Mouse (Mus musculus): ENCODE measurements around the gene Gorab. TPM values are rescaled to one million over a fixed set of nuclear protein-coding genes. Genes with fewer than 3 reads are reported as not detected.
A peak's percentile ranks its signal among the peaks of the same experiment; 100 is the strongest.

The Gorab gene
- total RNA-seq (2014; fragmentation: Nextera tagmentation): 6.7 and 11.3 TPM in 2 replicates
- total RNA-seq (2017): 7.9 and 8.7 TPM in 2 replicates

- ATAC-seq (replicated peaks; ENCODE audit: poor library complexity, severe bottlenecking): peak; percentile 99
Measured at GRCm38 (mm10) chr1:163403498-163404126, at the start of gene Gorab. Gorab (minus strand) TSS chr1:163403669.

GRCm38 (mm10) chr1:163443832-163444231 lies 40.4 kb upstream of the Gorab start:
- ATAC-seq (replicated peaks; ENCODE audit: poor library complexity, severe bottlenecking): peak; percentile 98

GRCm38 (mm10) chr1:163439002-163439401 lies 35.5 kb upstream of the Gorab start:
- ATAC-seq (replicated peaks; ENCODE audit: poor library complexity, severe bottlenecking): no peak

GRCm38 (mm10) chr1:163423467-163424014 lies 20.1 kb upstream of the Gorab start:
- no peak for ATAC-seq (replicated peaks; ENCODE audit: poor library complexity, severe bottlenecking)

- ATAC-seq (replicated peaks; ENCODE audit: poor library complexity, severe bottlenecking): no peak
Measured at GRCm38 (mm10) chr1:163417191-163417590, 13.7 kb upstream of the Gorab start.

- no peak for ATAC-seq (replicated peaks; ENCODE audit: poor library complexity, severe bottlenecking)
Measured at GRCm38 (mm10) chr1:163414200-163414599, 10.7 kb upstream of the Gorab start.

- no peak for ATAC-seq (replicated peaks; ENCODE audit: poor library complexity, severe bottlenecking)
Measured at GRCm38 (mm10) chr1:163406203-163406602, 2.7 kb upstream of the Gorab start.

GRCm38 (mm10) chr1:163391321-163391720 lies 12.1 kb downstream of the Gorab start:
- ATAC-seq (replicated peaks; ENCODE audit: poor library complexity, severe bottlenecking): no peak

- ATAC-seq (replicated peaks; ENCODE audit: poor library complexity, severe bottlenecking): no peak
Measured at GRCm38 (mm10) chr1:163390044-163390443, 13.4 kb downstream of the Gorab start.

- no peak for ATAC-seq (replicated peaks; ENCODE audit: poor library complexity, severe bottlenecking)
Measured at GRCm38 (mm10) chr1:163386196-163386595, 17.3 kb downstream of the Gorab start.

GRCm38 (mm10) chr1:163383442-163384027 lies 19.9 kb downstream of the Gorab start:
- peak; percentile 70 for ATAC-seq (replicated peaks; ENCODE audit: poor library complexity, severe bottlenecking)

- ATAC-seq (replicated peaks; ENCODE audit: poor library complexity, severe bottlenecking): peak; percentile 73
Measured at GRCm38 (mm10) chr1:163382048-163382719, 21.3 kb downstream of the Gorab start.

- ATAC-seq (replicated peaks; ENCODE audit: poor library complexity, severe bottlenecking): no peak
Measured at GRCm38 (mm10) chr1:163380591-163380990, 22.9 kb downstream of the Gorab start.

- ATAC-seq (replicated peaks; ENCODE audit: poor library complexity, severe bottlenecking): no peak
Measured at GRCm38 (mm10) chr1:163380072-163380471, 23.4 kb downstream of the Gorab start.

GRCm38 (mm10) chr1:163377924-163378323 lies 25.5 kb downstream of the Gorab start:
- no peak for ATAC-seq (replicated peaks; ENCODE audit: poor library complexity, severe bottlenecking)

GRCm38 (mm10) chr1:163376818-163377581 lies 26.5 kb downstream of the Gorab start:
- ATAC-seq (replicated peaks; ENCODE audit: poor library complexity, severe bottlenecking): no peak

- ATAC-seq (replicated peaks; ENCODE audit: poor library complexity, severe bottlenecking): no peak
Measured at GRCm38 (mm10) chr1:163374455-163374854, 29.0 kb downstream of the Gorab start.

- ATAC-seq (replicated peaks; ENCODE audit: poor library complexity, severe bottlenecking): no peak
Measured at GRCm38 (mm10) chr1:163362202-163362601, 41.3 kb downstream of the Gorab start.

GRCm38 (mm10) chr1:163361376-163361775 lies 42.1 kb downstream of the Gorab start:
- ATAC-seq (replicated peaks; ENCODE audit: poor library complexity, severe bottlenecking): no peak

- ATAC-seq (replicated peaks; ENCODE audit: poor library complexity, severe bottlenecking): no peak
Measured at GRCm38 (mm10) chr1:163360796-163361195, 42.7 kb downstream of the Gorab start.

All from granulocyte monocyte progenitor cell, adult 5-6 weeks (primary cell).